Mouse (Mus musculus) adrenal gland, postnatal 25 days (tissue): ENCODE data around the gene Zfp2. TPM values are rescaled to one million over a fixed set of nuclear protein-coding genes. Genes with fewer than 3 reads are reported as not detected.

Experiments
- DNase-seq: peaks from one replicate; pipeline ENCODE4 v3.0.0; 2021; ENCODE audit warnings: mixed read lengths
- long read RNA-seq: library from polyadenylated mRNA; stranded (forward); transcript quantifications from one replicate; pipeline ENCODE4 v2.0.0, GENCODE M21; 2021
- total RNA-seq: library from RNA; stranded (reverse); gene quantifications from 2 replicates; pipeline ENCODE4 v1.2.3, GENCODE M21; 2021

The Zfp2 gene
- 7.4 and 11.2 TPM in 2 replicates for total RNA-seq
- long read RNA-seq, partial matches to known transcripts: 3 of 12 reads
- long read RNA-seq, other reads (novel, unspliced or antisense): 9 of 12 reads

DNA sequence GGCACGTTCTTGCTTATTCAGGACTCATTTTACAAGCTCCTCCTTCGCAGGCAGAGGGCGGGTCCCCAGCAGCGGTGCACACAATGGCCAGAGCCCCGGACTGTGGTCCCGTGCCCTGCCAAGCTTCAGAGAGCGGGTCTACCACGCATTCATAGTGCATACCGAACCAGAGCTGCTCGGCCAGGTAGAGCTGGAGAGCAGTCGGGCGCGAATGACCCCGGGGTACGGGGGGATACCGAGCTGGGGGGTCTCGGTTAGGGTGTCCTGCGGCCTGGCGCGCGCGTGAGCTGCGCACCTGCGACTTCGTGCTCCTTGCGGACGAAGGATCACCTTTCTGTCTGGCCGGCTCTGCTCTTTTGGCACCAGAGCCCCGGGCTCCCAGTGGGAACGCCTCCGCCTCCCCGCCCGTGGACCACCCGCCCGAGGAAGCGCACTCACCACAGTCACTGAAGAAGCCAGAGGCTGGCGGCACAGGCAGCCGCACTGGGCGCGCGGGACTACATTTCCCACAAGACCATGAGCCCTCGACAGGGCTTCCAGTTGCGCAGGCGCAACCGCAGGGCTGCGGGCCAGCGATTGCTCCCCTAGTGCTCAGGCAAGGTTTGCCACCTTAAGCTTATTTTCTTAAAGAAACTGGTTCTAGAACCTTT is at the start of gene Zfp2:
Gene Zfp2, minus strand, starts transcription at position 495 of the 650 bp plus-strand sequence.
- peak; percentile 91 for DNase-seq

DNA sequence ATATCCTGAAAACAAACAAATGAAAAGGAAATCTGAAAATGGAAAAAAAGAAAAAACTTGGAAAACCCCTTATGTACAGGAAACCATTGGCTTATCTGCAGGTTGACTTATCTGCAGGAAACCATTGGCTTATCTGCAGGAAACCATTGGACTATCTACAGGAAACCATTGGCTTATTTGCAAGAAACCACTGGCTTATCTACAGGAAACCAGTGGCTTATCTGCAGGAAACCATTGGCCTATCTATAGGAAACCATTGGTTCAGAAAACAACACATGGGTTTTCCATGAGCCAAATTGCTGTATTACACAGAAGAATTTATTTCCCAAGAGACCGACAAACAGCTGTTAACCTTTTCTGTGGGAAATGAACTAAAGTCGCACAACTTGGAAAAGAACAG is 48.9 kb upstream of the Zfp2 start:
- no peak for DNase-seq

DNA sequence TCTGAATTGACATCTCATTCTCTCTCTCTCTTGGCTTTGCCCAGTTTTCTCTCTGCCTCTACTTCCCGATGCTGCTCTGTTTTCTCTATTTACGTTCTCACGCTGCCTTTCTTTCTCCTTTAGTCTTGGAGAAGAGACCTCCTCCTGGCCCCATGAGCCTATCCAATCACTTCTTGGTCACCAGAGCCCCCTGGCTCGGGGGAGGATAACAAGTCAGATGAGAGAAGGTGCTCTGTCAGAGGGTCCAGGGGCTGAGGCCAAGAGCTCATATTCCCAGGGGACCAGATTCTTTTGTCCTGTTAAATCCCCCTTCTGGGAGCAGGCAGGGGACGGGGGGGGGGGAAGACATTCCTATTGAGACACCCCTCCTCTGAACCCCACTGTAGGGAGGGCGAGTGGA is 37.7 kb upstream of the Zfp2 start, which contains the start of gene Prop1:
Gene Prop1, minus strand, starts transcription at position 101 of the 400 bp plus-strand sequence.
- no peak for DNase-seq

DNA sequence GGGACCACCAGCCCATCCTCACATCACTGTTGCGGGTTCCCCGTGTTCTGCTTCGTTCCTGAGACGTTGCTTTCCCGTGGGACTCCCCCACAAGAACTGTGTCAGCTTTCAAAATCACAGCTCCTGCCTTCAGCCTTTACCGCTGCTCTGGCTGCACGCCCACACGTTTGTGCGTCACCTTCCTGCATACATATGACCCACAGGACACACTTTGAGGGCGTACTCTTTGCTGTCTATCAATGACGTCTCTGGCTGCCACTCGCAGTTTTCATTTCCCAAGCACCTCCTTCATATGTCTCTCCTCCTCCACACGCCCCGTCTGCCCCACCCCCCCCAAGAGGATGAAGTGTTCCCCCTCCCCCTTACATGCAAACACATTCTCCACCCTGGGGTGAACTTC is 36.3 kb upstream of the Zfp2 start:
- DNase-seq: peak; percentile 30

DNA sequence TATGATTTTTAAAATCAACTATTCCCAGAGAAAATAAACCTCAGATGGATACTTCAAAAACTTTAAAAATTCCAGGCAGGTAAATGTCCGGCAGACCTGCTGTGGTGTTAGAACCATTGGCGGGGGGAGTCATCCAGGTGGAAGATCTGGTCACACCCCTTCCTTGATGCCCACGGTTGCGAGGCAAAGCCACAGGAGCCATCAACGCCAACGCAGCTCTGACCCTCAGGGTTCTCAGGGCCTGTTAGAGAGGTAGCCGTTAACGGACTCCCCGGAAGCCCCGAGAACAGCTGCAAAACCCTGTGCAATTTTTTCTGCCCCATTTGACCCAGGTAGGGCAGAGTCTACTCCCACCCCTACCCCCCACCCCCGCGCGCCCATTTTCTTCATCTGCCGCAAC is 27.5 kb upstream of the Zfp2 start, which contains the start of gene 4933414I15Rik:
Gene 4933414I15Rik, minus strand, starts transcription at position 260 of the 400 bp plus-strand sequence.
- no peak for DNase-seq

DNA sequence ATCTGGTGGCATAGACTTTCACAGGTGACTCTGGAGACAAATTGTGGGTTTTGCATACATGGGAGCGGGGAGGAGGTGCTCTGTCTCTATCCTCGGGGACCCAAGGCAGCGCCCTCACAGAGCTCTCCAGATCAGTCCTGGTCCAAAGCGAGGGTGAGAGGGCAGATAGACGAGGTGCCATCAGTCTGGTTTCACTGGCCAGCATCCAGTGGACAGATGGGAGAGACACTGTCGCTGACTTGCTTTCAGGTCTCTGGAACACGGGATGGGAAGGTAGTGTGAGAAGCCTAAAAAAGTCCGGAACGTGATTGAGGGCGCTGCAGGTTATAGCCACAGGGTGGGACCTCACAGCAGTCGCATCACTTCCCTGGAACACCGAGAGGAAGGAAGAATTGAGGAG is 26.4 kb upstream of the Zfp2 start:
- no peak for DNase-seq

DNA sequence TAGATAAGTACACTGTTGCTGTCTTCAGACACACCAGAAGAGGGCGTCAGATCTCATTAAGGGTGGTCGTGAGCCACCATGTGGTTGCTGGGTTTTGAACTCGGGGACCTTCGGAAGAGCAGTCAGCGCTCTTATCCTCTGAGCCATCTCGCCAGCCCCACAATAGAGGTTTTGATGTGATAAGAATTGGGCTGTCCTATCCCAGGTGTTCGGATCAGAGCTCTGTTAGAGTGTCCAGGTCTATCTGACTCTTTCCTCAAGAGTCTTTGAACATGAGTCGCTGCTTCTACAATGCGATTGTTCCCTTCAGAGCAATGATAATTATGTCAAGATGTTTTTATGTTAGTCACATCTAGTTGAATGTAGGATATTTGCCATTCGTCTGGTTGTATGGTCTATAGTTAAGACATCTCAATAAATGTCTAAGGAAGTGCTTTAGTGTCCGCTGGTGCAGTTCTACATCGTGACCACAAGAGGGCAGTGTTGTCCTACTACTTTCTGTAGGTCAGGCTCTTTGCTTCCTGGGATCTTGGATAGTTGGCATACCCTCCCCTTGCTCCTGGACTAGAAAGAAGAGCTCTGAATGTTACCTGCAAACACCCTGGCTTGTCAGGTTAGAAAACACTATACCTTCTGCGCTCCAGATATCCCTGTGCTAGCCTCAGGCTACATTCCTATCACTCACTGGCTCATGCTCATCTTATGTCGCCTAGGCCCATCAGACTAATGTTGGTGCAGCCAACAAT is 23.8 kb upstream of the Zfp2 start:
- no peak for DNase-seq

DNA sequence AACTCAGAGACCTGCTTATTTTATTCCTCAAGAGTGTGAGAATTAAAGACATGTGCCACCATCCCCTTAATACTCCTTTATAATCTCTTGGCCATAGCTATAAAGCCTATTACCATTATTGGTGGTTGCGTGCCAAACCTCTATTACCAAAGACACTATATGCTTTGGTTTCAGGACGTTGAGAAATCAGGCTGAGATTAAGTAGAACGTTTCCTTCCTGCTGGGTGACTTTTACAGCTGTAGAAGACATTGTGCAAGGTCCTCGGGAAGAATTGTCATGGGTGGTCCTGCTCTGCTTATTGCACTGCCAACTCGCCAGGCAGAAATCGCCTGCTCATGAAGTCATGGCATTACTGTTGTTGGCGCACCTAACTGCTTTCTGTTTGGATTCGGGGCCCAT is 22.5 kb upstream of the Zfp2 start:
- DNase-seq: no peak

DNA sequence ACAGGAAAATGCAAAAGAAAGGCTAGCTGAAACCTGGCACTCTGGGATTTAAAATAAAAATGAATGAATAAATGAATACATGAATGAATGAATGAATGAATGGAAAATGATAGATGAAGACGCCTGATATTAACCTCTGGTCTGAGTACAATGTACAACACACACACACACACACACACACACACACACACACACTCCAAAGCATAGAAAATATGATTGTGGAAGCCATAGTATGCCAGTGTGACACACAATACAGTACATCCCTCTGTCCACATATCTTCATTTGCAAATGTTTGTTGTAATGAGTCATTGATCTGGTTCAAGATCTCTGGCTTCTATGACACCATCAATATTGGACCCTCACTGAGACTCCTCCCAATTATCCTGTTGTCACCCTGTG is 16.1 kb upstream of the Zfp2 start:
- DNase-seq: no peak

DNA sequence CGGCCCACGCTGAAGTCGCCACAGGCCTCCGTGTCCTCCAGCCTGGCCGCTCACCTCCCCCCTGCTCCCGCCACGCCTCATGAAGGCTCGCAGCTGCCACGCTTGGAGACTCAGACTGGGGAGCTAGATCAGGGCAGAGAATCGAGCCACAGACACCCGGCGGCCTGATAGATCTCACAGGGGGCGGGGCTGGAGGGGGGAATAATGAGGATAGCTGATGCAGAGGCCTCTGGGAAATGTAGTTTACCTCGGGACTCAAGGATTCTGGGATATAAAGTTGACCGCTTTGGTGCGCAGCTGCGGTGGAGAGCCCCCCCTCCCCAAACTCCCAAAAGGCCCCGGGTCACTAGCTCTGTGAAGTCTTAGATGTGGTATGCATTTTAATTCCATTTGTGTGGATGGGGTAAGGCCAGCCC is 15.5 kb upstream of the Zfp2 start, which contains the start of gene Zfp354b:
Gene Zfp354b, minus strand, starts transcription at position 183 of the 416 bp plus-strand sequence.
- peak; percentile 82 for DNase-seq

DNA sequence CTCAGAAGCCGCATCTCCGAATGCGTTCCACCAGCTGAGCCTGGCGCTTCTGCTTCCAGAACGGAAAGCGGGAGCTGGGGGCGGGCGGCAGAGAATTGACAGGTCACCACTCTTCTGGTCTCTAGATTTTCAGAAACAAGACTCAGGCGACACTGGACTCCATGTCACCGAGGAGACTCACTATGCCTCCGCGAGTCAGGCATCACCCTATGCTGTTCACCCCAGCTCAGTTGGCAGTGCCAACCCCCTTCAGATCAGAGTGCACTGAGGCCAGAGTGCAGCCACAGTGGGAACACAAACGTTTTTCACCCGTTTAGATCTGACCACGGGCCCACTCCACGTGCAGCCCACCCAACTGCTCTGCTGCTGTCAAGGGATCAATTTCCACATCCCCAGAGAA is 15.1 kb upstream of the Zfp2 start:
- peak; percentile 7 for DNase-seq

DNA sequence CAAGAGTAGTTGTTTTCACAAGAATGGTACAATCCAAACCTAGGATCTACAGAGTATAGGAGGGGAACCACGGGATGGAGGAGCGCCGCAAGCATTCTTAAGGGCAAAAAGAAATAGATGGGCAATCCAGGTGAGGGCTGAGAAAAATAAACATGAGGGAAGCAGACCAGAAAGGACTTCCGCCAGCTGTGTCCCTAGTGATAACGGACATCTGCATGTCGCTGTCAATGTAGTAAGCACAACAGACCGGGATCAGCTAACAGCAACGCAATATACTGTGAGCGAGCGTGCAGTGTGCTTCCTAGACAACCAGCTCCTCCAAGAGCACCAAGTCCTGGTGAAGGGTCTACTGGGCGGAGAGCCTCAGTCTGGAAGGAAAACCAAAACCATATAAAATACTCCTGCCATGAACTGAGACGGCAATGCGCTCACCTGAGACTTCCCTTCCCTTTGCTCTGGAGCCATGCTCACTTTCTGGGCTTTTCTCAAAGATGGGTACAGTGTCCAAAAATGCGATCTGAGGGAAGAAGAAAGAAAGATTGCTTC is 14.6 kb upstream of the Zfp2 start:
- DNase-seq: no peak

DNA sequence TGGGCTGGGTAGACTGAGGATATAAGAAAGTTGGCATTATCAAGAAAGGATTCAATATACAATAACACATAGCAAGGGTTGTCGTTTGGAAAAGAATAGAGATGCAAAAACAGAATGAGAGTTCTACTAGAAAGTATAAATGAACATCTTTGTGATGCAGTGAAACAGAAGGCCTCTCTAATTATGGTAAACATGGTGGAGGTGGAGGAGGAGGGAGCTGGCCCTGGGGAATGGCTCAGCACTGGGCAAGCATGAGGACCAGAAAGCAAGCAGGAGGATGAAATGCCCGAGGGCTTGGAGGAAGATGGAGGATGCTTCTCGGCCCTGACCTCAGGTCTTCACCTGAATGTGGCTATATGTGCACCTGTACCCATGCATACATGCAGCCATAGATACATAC is 1.5 kb downstream of the Zfp2 start:
- no peak for DNase-seq

DNA sequence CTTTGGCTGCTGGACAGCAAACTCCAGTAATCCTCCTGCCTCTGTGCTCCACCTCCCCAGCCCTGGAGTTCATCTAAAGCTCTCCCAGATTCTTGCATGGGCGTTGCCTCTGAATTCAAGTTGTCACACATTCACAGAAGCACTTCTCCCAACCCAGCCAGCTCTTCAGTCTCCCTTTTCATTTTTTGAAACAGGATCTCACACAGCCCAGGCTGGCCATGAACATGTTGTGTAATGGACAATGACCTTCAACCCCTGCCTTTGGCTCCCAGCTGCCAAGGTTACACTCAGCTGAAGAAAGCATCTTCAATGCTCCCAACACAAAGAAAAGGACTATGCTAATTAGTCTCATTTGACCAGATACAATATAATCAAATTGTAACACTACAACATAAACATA is 2.7 kb downstream of the Zfp2 start:
- no peak for DNase-seq

DNA sequence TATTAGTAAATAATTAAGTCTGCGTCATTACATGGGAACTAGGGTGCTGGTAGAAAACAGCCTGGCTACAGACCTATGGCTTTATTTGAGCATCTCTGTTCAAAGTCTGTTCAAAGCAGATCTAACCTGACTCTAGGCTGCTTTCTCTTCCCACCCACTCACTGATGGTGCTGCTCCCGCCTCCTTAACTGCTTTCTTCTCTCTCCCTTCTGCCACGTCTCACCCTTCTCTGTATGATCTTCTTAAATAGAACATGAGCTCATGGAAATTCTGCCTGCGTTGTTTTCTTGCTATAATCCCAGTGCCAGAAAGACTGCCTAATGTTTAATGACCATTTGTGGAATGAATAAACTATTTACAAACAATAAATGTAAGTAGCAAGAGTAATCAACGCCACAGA is 7.8 kb downstream of the Zfp2 start:
- DNase-seq: no peak

DNA sequence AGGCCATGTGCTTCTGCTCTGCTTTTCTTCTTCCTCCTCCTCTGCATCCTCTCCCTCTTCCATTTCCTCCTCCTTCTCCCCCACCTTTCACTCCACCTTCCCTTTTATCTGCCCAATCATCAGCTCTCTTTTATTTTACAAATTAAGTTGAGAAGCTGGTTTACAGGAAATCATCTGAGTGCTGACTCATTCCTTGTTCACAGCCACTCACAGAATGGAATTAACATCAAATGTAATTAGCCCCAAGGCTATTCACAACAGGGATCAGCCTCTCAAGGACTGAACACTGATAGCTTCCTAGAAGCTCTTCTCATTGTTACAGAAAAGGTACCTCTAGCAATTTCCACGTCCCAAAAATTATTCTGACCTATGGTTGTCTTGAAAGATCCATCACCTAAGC is 18.6 kb downstream of the Zfp2 start:
- DNase-seq: no peak

DNA sequence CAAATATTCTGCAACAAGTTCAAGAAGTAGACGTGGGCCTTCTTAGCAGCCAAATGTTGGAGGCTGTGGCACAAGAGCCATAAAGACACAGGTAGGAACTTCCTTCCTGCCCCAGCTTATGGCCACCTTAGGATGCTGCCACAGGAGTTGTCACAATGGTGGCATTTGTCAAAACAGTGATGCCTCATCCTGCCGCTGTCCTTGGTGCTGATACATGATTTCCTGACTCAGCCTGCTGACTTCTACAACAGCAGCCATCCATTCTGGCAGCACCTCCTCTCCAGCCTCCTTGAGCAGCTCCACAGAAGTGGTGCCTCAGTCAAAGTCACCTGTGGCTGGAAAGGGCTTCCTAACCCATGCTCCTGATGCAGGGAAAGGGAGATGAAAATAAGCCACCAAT is 23.5 kb downstream of the Zfp2 start:
- DNase-seq: no peak

DNA sequence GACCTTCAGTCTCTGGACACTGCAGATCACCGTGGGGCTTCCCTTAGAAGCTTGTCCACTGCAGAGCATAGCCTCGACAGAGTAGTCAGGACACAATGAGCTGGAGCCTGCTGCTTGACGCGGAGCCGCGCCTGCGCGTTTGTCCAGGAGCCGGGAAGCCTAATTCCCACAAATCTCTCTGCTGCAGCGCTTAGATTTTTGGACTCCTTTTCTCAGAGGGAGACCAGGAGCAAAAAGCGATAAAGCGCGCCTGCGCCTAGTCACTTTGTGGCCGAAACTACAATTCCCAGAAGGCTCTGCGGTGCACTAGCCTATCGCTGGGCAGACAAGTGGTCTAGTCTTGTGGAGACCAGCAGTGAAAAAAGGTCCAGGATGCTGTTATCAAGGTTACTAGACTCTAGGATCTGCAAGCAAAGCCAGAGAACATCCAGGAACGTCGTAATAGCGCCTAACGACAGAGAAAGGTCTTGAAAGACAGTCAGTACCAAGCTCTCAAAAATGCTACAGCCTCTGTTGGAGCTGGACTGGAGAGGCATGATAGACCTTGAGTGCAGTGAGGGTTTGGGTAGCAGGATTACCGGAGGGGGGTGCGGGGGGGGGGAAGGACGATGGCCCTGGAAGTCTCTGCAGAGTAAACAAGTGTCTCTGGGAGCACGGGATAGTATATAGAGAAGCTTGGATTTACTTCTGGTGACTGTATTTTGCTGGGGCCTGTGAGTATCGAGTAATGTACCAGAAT is 28.4 kb downstream of the Zfp2 start, which contains the start of gene Zfp454:
Gene Zfp454, minus strand, starts transcription at position 262 of the 739 bp plus-strand sequence.
- peak; percentile 89 for DNase-seq

DNA sequence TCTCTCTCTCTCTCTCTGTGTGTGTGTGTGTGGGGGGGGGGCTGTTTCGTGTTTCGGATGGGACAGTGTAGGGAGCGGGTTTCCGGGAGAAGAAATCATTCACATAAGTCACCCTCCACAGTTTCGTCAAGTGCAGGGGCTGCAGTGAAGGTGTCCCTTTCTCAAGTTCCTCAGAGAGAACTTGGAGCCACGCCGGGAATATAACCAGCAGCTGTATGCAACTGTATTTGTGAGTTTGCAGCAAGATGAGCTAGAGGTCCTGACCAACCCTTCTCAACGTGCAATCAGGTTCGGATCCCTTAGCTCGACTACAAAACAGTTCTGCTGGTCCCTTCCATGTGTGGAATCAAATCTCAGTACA is 29.1 kb downstream of the Zfp2 start:
- peak; percentile 2 for DNase-seq

DNA sequence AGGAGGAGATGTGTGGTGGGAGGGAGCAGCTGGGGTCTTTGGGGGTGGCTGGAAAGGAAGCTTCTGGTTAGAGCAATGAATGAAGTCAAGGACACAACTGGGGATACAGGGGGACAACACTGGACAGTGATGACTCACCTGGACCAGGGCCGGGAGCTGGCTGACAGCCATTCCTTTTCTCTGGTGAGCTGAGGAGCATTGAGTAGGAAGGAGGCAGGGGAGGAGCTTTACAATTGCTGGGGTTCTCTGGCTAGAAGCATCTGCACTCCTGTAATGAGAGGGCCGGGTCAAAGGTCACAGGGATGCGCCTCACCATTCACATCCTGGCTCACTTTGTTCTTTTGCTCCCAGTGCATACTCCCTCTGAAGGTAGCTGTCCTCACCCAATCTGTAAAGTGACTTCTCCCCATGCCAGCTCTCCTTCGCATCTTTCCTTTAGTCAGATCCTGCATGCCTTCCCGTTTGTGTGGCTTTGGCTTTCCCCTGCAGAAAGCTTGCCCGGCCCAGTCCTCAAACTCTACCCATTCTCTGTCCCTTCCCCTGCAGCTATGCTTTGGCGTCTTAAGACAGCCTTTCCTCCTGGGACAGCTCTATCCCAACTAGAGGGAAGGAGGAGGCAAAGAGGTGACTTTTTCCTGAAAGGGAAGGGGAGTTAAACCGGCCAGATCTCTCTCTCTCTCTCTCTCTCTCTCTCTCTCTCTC is 29.6 kb downstream of the Zfp2 start:
- peak; percentile 81 for DNase-seq

DNA sequence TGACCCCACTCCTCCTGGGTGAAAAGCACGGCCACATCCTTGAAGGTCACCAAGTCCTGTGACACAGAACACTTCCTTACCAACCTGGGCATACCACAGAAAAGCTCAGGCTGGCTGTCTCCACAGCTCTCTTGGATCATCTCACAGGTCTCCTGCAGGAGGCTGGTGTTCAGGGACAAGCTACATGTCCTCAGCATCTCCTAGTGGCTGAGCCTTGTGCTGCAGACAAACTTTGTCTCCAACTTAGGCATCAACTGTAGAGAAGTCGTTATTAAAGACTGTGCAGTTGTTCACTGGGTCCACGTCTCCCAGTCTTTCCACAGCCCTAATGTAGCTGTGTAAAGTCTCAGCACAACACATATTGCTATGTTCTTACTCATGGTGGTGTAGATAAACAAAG is 32.2 kb downstream of the Zfp2 start:
- DNase-seq: no peak

DNA sequence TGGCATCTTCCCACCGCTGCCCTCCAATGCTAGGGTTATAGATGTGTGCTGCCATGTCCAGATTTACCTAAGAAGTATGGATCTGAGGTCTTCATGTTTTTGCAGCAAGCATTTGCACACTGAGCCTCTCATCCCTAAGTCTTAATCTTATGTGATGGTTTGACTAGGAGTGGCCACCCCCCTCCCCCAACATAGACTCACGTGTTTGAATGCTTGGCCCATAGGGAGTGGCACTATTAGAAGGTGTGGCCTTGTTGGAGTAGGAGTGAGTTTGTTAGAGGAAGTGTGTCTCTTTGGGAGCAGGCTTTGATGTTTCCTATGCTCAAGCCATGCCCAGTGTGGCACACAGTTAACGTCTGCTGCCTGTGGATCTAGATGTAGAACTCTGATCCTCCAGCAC is 37.3 kb downstream of the Zfp2 start:
- no peak for DNase-seq
